Mouse (Mus musculus) liver, embryonic 16.5 days (tissue): ENCODE measurements at regions not wholly inside any gene's neighbourhood (a gene's known extent, or its start where the extent isn't known, plus 50 kb on each side); places are given as distances from the start of the nearest gene placed in this dataset.
"Not testable (repeated sequence)": the region's sequence is repeated elsewhere in the genome, so short reads cannot be mapped to it uniquely, and the experiment has no call there.

Experiments used
- ATAC-seq: fragments of 200-750 bp; cut with Nextera tagmentation; 2 replicates; pipeline ENCODE4 v1.8.0; 2017; ENCODE audit warnings: low read depth, mild to moderate bottlenecking, moderate number of reproducible peaks, moderate library complexity
- H3K27ac ChIP-seq: fragments of 300-500 bp; sonication (generic); 2 replicates; pipeline ENCODE4 v1.5.1; 2014; ENCODE audit warnings: mild to moderate bottlenecking, low read length
- H3K27me3 ChIP-seq: fragments of 300-500 bp; sonication (generic); 2 replicates; pipeline ENCODE4 v1.6.1; 2014; ENCODE audit warnings: low read depth, low read length, mixed read lengths; ENCODE audit not compliant: control insufficient read depth, insufficient read depth
- H3K36me3 ChIP-seq: fragments of 300-500 bp; sonication (generic); 2 replicates; pipeline ENCODE4 v1.6.1; 2014; ENCODE audit warnings: mild to moderate bottlenecking; ENCODE audit not compliant: control insufficient read depth, insufficient read depth
- H3K4me1 ChIP-seq: fragments of 300-500 bp; sonication (generic); 2 replicates; pipeline ENCODE4 v1.6.1; 2014; ENCODE audit warnings: low read depth, low read length, mixed read lengths; ENCODE audit not compliant: control insufficient read depth
- H3K4me2 ChIP-seq: fragments of 300-500 bp; sonication (generic); 2 replicates; pipeline ENCODE4 v1.6.1; 2014; ENCODE audit warnings: low read depth, low read length, mixed read lengths
- H3K4me3 ChIP-seq: fragments of 300-500 bp; sonication (generic); 2 replicates; pipeline ENCODE4 v1.5.1; 2014; ENCODE audit warnings: low read depth, mild to moderate bottlenecking, low read length
- H3K9ac ChIP-seq: fragments of 300-500 bp; sonication (generic); 2 replicates; pipeline ENCODE4 v1.6.1; 2014; ENCODE audit warnings: low read depth, low read length
- H3K9me3 ChIP-seq: fragments of 300-500 bp; sonication (generic); replicated peaks from 2 replicates; pipeline ENCODE4 v1.6.1; 2016; ENCODE audit warnings: low read length; ENCODE audit not compliant: control insufficient read depth
- WGBS: fragments of 180-500 bp; shearing (Covaris S2); extraction: QIAGEN DNeasy Blood & Tissue Kit; methylation state at CpG from one replicate; pipeline ENCODE4 v1.1.7; 2014; ENCODE audit not compliant: insufficient replicate concordance; 5-methylcytosine and 5-hydroxymethylcytosine counted together

DNA sequence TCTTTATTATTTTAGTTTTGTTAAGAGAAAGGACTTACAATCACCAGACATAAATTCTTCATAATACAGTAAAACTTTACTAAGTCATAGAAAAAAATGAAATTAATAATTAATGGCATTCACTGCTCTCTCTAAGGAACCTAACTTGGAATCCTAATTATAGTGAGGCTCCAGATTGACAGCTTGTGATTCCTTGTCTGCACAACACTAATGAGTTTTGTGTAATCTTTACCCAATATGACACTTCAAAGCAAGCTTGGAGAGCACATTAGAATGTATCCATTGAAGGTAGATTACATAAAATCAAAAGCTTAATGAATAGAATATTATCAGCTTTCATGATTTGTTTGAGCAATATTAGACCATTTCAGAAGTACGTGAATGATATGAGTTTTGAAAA lies 1914.7 kb downstream of the Efna5 start:
- 77% methylated on average over 1 of the region's 1 CpGs for WGBS
- Histone ChIP-seq H3K4me3 (no peak overlapping the region), H3K9ac (no peak overlapping the region), H3K9me3 (no peaks in the 10 kb centered on the region), H3K4me2 (no peak overlapping the region), H3K36me3 (no peaks in the 10 kb centered on the region), H3K4me1 (no peaks in the 10 kb centered on the region), H3K27me3 (no peaks in the 10 kb centered on the region), H3K27ac (no peak overlapping the region)
- no peak for ATAC-seq

DNA sequence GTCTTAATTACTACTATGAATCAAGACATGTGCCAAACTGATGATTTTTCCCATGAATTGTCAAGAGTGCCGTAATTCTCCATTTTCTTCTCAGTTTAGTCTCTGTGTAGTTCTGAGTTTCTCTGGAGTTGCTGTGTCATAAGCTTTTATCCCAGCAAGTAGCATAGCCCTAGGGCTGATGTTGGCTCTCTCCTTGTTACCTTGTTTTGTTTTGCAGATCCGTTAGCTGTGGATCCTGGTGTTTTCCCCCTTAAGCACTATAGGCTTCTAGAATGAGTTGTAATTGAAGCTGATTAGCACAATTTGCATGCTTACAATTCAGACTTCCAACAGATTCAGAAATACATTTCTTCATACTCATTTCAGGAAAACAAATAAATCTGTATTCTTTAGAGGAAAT lies 1915.5 kb downstream of the Efna5 start:
- Histone ChIP-seq H3K4me1 (no peaks in the 10 kb centered on the region), H3K9me3 (no peaks in the 10 kb centered on the region), H3K27me3 (no peaks in the 10 kb centered on the region), H3K4me3 (no peak overlapping the region), H3K4me2 (no peak overlapping the region), H3K27ac (no peak overlapping the region), H3K9ac (no peak overlapping the region), H3K36me3 (no peaks in the 10 kb centered on the region)
- no peak for ATAC-seq
- WGBS, result 64% methylated on average over 2 of the region's 2 CpGs

DNA sequence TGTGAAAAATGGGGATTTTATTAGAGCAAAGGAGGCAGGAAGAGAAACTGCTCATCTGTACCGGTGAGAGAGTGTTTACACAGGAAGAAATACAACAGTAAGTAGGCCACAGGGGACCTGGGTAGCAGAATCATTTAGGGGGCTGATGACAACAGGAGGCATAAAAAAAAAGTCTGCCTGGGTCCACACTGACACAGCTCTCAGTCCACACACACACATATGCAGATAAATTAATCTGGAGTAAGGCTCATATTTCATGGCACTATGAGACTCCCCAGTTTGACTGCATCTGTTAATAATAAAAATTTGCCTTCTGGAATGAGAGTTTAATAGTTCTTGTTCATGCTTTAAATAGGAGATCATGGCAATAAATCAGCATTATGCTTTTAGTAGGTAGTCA lies 1929.7 kb downstream of the Efna5 start:
- H3K27me3 ChIP-seq, result no peaks in the 10 kb centered on the region
- H3K9ac ChIP-seq, result no peak overlapping the region
- no peak overlapping the region for H3K4me3 ChIP-seq
- no peaks in the 10 kb centered on the region for H3K36me3 ChIP-seq
- no peak overlapping the region for H3K4me2 ChIP-seq
- H3K4me1 ChIP-seq, result no peaks in the 10 kb centered on the region
- no peaks in the 10 kb centered on the region for H3K9me3 ChIP-seq
- no peak overlapping the region for H3K27ac ChIP-seq
- no peak for ATAC-seq
- 46% methylated on average over 1 of the region's 1 CpGs for WGBS

DNA sequence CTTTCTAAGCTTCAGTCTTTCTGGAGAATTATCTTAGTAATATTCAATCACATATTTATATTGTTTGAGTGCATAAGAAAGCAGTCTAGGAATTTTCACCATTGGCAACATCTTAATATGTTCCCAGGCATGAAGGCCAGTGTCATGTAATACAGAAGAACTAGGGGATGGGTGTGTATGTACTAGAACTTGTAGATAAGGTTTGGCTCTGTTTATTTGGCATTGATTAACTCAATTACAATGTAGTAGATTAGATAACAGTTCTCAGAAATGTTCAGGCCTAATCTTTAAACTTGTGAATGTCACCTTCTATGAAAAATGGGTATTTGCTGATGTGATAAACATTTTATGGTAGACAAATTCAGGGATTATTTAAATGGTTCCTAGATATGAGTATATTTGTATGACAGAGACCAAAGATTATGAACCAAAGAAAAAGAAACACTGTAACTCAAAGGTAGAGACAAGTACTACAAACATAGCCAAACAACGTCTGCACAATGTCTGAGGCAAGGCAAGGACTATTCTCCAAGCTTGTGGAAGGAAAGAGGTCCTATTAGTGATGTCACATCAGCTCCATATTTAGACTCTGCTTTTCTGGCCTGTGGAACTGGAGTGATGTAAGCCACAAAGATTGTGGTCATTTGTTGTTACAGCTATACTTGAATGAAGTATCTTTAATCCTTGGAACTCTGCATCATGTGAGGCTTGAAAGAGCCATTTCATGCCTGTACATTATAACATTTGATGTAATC lies 1924.8 kb upstream of the Nudt12 start:
- 47% methylated on average over 1 of the region's 1 CpGs for WGBS

DNA sequence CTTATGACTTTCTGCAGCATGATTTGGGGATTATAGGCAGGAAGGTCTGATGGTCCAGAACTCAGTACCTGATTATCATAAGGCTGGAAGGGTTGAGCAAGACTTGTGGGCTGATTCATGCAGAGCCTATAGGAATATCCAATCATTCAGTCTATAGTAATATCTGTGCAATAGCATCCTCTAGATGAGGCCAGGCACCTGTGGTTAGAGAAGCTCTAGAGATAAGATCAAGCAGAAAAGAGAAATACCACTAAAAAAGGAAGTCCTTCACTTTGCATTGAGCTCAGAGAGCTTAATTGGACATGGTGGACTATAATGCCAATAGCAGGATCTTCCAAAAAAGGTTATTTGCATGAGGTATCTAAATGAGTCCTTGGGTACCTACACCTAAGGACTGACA lies 1921.1 kb upstream of the Nudt12 start:
- H3K36me3 ChIP-seq, result no peaks in the 10 kb centered on the region
- no peaks in the 10 kb centered on the region for H3K9me3 ChIP-seq
- no peak for ATAC-seq

More for the DNA sequence above, 1924.8 kb upstream of the Nudt12 start:
- H3K4me1 ChIP-seq, result no peaks in the 10 kb centered on the region
- no peaks in the 10 kb centered on the region for H3K36me3 ChIP-seq
- no peaks in the 10 kb centered on the region for H3K9me3 ChIP-seq
- H3K27me3 ChIP-seq, result no peaks in the 10 kb centered on the region
- no peak overlapping the region for H3K4me2 ChIP-seq
- ATAC-seq, result no peak
- H3K4me3 ChIP-seq, result no peak overlapping the region
- H3K27ac ChIP-seq, result no peak overlapping the region
- no peak overlapping the region for H3K9ac ChIP-seq

DNA sequence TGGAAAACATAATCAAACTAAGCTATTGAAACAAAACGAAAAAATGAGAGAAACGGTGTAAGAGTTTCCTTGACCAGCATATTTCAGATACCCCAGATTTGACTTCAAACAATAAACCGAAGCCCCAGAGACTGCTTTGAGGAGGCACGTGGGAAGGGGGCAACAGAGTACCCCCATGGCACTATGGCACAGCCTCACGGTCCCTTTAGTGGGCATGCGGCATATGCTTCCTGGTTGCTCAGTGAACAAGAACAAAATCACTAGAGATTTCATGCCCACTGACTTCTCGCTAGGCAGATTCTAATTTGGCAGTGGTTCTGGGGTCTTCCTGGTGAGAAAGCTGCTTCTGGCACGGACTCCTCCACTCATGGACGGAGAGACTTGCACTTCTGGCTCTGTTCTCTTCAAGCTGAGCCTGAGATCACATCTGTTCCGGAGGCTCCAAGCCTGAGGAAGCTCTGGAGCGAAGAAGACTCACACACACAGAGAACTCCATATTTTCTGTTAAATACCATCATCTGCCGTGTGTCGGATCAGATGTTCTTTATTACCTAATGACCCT lies 1912.7 kb upstream of the Nudt12 start:
- no peak overlapping the region for H3K27ac ChIP-seq
- no peaks in the 10 kb centered on the region for H3K27me3 ChIP-seq
- H3K4me3 ChIP-seq, result no peak overlapping the region
- no peak for ATAC-seq
- H3K9ac ChIP-seq, result no peak overlapping the region
- no peaks in the 10 kb centered on the region for H3K36me3 ChIP-seq
- H3K4me2 ChIP-seq, result no peak overlapping the region
- no peaks in the 10 kb centered on the region for H3K4me1 ChIP-seq
- WGBS, result 71% methylated on average over 13 of the region's 13 CpGs
- no peaks in the 10 kb centered on the region for H3K9me3 ChIP-seq

More for the DNA sequence above, 1921.1 kb upstream of the Nudt12 start:
- no peaks in the 10 kb centered on the region for H3K4me1 ChIP-seq
- H3K27ac ChIP-seq, result no peak overlapping the region
- H3K27me3 ChIP-seq, result no peaks in the 10 kb centered on the region
- H3K4me2 ChIP-seq, result no peak overlapping the region
- H3K9ac ChIP-seq, result no peak overlapping the region
- no peak overlapping the region for H3K4me3 ChIP-seq

DNA sequence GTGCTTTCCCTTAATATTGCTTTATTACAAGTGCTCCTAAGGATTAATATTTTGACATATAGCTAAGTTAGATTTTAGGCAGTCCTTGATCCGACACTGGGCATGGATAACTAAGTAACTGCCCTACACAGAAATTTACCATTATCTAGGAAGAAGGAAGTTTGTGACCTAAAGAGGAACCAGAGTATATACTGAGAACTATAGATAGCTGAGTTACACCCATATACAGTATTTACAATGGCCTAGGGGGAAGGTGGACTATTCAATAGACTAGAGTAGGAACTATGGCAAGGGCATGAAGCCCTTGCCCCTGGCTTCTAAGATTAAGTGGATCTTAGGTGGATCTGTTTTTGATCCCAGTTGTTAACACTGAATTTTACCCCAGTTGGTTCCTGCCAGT lies 1869.5 kb upstream of the Nudt12 start:
- not testable (repeated sequence) for H3K27me3 ChIP-seq, H3K4me2 ChIP-seq, H3K36me3 ChIP-seq, H3K4me3 ChIP-seq, ATAC-seq, H3K9me3 ChIP-seq, H3K9ac ChIP-seq, H3K4me1 ChIP-seq, H3K27ac ChIP-seq
- WGBS, result 71% methylated on average over 1 of the region's 1 CpGs

DNA sequence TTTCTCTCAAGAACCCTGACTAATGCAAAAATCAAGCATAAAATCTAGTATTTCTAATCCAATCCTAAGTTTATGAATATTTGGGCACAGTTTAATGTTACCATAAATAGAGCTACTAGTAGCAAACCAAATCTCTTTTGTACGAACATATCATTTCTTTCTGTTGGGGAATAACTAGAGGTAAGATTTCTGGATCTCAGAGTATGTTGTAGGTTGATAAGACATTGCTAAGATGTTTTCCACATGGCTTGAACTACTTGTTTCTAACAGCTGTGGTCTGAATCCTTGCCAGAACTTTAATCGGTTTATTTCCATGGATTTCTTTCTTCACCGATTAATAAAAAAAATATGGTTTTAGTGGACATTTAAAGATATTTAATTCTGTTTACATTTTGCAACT lies 1844.3 kb upstream of the Nudt12 start:
- no peaks in the 10 kb centered on the region for H3K36me3 ChIP-seq
- H3K4me3 ChIP-seq, result no peak overlapping the region
- H3K4me1 ChIP-seq, result no peaks in the 10 kb centered on the region
- no peaks in the 10 kb centered on the region for H3K9me3 ChIP-seq
- WGBS, result 72% methylated on average over 3 of the region's 3 CpGs
- no peak overlapping the region for H3K9ac ChIP-seq
- no peak overlapping the region for H3K4me2 ChIP-seq
- H3K27me3 ChIP-seq, result no peaks in the 10 kb centered on the region
- H3K27ac ChIP-seq, result no peak overlapping the region
- ATAC-seq, result no peak

DNA sequence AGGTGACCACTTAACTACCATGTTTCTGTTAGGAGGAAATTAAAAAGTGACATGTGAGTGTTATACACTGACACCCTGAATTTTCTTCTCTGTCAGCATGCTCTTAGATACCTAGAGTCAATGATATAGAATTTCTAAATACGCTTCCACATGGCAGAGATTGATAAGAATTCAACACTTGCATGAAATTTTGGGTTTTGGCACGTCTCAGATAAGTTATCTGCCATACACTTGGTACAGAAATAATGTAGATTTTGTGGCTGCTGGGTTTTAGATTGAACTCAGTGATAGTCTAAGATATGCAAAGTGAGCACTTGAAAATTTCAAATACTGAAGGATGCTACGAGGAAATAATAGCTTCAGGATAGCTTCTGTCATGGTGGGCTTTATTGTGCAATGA lies 1841.5 kb upstream of the Nudt12 start:
- Histone ChIP-seq H3K27me3 (no peaks in the 10 kb centered on the region), H3K4me2 (no peak overlapping the region), H3K9me3 (no peaks in the 10 kb centered on the region), H3K4me1 (no peaks in the 10 kb centered on the region), H3K27ac (no peak overlapping the region), H3K4me3 (no peak overlapping the region), H3K9ac (no peak overlapping the region), H3K36me3 (no peaks in the 10 kb centered on the region)
- 38% methylated on average over 3 of the region's 3 CpGs for WGBS
- ATAC-seq, result no peak
